Mouse (Mus musculus): ENCODE data around the gene 4930447C04Rik. TPM values are rescaled to one million over a fixed set of nuclear protein-coding genes. Genes with fewer than 3 reads are reported as not detected.

Gene 4930447C04Rik
- polyA plus RNA-seq, 1 experiment from 2014 or later: 3.1 TPM

DNA sequence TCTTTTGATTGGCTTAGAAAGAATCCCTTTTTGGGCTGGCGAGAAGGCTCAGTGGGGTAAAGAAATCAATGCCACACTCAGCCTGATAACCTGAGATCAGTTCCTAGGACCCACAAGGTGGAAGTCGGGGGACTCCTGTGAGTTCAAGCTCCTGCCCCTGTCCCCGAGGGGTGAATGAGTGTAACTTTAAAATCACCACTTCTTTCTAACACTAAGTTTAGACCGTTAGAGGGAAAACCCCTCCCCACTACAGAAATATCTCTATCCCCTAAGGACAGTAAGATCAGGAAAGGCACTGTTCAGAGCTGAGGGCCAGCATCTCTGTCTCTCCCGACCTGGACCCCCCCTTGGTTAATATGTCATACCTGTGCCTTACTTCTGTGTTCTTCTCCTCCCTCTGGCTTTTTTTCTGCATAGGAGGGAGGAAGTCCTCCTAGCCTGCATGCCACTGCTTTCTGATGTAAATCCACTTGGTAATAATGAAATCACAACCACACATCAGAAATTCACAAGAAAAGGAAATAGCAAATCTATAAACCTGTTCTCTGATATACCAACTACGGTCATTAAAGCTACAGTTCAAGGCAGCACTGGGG lies 17.4 kb upstream of the 4930447C04Rik start:
- Histone ChIP-seq H3K36me3 (no peaks in the 10 kb centered on the region), H3K4me2 (replicated peaks) (no peak overlapping the region), H3K4me3 (no peak overlapping the region), H3K27ac (replicated peaks) (no peak overlapping the region), H3K9ac (replicated peaks) (no peak overlapping the region), H3K27me3 (peaks cover 15% of the 10 kb centered on the region), H3K9me3 (no peaks in the 10 kb centered on the region), H3K4me1 (no peaks in the 10 kb centered on the region)
- ATAC-seq (replicated peaks): no peak
- 79% methylated on average over 6 of the region's 6 CpGs for WGBS

DNA sequence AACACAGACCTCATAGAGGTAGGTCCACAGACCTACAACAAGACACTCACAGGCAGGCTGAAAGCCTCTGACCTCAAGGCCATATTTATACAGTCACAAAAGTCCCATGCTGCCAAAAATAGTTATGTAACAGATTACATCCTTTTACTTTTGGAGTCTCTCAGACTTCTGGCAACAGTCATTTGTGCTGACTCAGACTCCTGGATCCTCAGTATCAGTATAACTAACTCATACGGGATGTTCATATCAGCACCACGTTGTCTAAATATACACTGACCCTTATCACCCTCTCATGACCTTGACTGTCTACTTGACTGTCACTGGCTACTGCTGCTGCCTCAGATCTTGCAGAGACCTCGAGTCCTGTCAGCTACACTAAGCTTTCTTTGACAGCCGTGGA lies 14.3 kb upstream of the 4930447C04Rik start:
- Histone ChIP-seq H3K4me1 (no peaks in the 10 kb centered on the region), H3K36me3 (no peaks in the 10 kb centered on the region), H3K27ac (replicated peaks) (no peak overlapping the region), H3K9ac (replicated peaks) (no peak overlapping the region), H3K27me3 (peaks cover 36% of the 10 kb centered on the region), H3K4me3 (no peak overlapping the region), H3K9me3 (no peaks in the 10 kb centered on the region), H3K4me2 (replicated peaks) (no peak overlapping the region)
- 80% methylated on average over 4 of the region's 4 CpGs for WGBS
- no peak for ATAC-seq (replicated peaks)

DNA sequence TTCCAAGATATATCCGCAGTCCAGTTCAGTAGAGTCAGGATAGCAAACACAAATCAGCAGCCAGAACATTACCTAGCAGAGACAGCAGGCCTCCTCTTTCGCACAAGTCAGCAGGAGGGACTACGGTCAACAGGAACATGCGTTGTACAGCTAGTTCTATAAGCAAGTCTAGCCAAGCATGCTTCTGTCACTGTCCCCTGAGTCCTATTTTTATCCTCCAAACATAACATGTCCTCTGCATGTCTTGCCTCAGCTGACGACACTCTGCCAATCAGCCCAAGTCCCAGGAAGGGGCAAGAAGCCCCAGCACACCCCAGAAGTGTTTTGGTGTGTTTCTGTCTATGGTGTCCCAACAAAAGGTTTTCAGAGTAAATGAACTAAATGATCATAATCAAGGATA lies 13.3 kb upstream of the 4930447C04Rik start:
- Histone ChIP-seq H3K4me2 (replicated peaks) (no peak overlapping the region), H3K27me3 (peaks cover 46% of the 10 kb centered on the region)

DNA sequence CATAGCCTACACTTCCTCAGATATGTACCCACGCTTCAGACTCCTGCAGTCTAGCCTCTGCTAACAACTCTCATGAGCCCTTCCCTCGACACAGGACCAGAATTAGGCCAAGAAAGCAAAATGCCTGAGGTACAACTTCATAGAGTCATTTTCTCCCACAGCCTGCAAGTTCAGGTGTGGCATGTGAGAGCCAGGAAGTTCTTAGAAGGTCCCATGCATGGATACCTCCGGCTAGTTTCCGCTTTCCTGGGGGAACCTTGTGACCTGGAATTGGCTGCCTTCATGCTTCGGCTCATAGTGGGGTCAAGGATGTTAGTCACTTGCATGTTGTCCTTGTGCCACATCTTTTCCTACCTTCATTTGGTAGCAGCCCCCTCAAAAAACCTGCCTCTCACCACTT lies 12.5 kb upstream of the 4930447C04Rik start:
- no peak overlapping the region for H3K4me2 ChIP-seq (replicated peaks)
- peaks cover 52% of the 10 kb centered on the region for H3K27me3 ChIP-seq
- H3K27ac ChIP-seq (replicated peaks): no peak overlapping the region
- H3K9ac ChIP-seq (replicated peaks): no peak overlapping the region
- H3K4me1 ChIP-seq: no peaks in the 10 kb centered on the region
- no peaks in the 10 kb centered on the region for H3K36me3 ChIP-seq
- no peak overlapping the region for H3K4me3 ChIP-seq
- H3K9me3 ChIP-seq: no peaks in the 10 kb centered on the region
- 82% methylated on average over 5 of the region's 5 CpGs for whole genome bisulfite sequencing
- no peak for ATAC-seq (replicated peaks)

More for the DNA sequence above, 13.3 kb upstream of the 4930447C04Rik start:
- no peak overlapping the region for H3K27ac ChIP-seq (replicated peaks)
- ATAC-seq (replicated peaks): no peak
- H3K9ac ChIP-seq (replicated peaks): no peak overlapping the region
- H3K4me1 ChIP-seq: no peaks in the 10 kb centered on the region
- 88% methylated on average over 5 of the region's 5 CpGs for WGBS
- no peaks in the 10 kb centered on the region for H3K36me3 ChIP-seq
- H3K4me3 ChIP-seq: no peak overlapping the region
- H3K9me3 ChIP-seq: no peaks in the 10 kb centered on the region

DNA sequence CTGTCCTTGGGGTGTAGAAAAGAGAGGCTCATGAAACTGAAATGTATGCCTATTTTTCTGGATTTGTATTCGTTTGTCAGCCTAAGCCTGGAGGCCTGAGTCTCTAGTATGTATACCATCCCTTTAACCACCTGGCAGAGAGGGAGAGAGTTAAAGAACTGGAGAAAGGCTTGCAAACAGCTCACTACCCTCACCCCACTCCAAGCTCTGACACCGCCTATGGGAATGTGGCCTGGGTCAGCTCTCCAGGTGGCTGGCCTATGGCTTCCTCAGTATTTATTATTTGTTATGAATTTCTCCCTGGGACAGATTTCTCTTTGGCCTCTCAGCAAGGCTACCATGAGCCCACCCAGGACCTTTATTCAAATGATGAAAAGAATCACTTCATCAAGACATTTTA lies 6.8 kb upstream of the 4930447C04Rik start:
- Histone ChIP-seq H3K4me3 (no peak overlapping the region), H3K27me3 (peaks cover 81% of the 10 kb centered on the region), H3K36me3 (no peaks in the 10 kb centered on the region), H3K27ac (replicated peaks) (no peak overlapping the region), H3K4me2 (replicated peaks) (no peak overlapping the region), H3K9me3 (no peaks in the 10 kb centered on the region), H3K4me1 (peaks cover 10% of the 10 kb centered on the region), H3K9ac (replicated peaks) (no peak overlapping the region)
- WGBS: 10% methylated on average over 2 of the region's 2 CpGs
- no peak for ATAC-seq (replicated peaks)

DNA sequence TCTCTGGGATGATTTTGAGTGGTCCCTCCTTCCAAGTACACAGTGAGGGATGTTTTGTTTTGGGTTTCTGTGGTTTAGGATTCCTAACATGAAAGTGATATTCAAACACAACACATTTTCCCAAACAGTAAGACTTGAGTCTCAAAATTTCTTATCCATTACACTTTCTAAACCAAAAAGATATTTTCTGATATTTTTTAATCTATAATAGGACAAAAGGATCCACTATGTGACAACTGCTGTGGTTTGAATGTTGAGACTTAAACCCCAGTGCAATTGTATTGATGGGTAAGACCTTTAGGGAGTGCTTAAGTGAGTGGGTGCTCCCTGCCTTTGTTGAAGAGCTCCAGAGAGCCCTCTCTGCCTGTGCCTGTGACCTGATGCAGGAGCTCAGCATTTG lies 6.2 kb upstream of the 4930447C04Rik start:
- Histone ChIP-seq H3K27me3 (peaks cover 84% of the 10 kb centered on the region), H3K4me3 (no peak overlapping the region), H3K9me3 (no peaks in the 10 kb centered on the region), H3K27ac (replicated peaks) (no peak overlapping the region), H3K9ac (replicated peaks) (no peak overlapping the region), H3K4me2 (replicated peaks) (no peak overlapping the region), H3K4me1 (peaks cover 10% of the 10 kb centered on the region), H3K36me3 (no peaks in the 10 kb centered on the region)
- ATAC-seq (replicated peaks): no peak

DNA sequence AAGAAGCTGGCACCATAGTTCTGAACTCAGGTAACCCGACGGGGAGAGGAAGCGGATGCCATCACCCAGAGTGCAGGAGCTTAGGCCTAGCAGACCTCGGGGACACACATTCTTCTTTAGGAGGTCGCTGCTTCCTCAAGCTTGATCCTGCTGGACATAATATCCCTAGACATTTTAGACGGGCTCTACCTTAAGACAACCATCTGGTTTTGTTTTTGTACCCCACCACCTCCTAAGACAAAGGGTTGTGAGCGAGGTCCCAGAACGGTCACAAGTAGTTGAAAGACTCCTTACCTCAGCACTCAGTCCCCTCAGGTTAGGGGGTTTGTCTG lies 5.5 kb upstream of the 4930447C04Rik start:
- WGBS: 2% methylated on average over 8 of the region's 8 CpGs
- no peak overlapping the region for H3K4me2 ChIP-seq (replicated peaks)
- peak overlapping the region; percentile 27; the same call in 1 of the 2 replicates for H3K4me3 ChIP-seq

DNA sequence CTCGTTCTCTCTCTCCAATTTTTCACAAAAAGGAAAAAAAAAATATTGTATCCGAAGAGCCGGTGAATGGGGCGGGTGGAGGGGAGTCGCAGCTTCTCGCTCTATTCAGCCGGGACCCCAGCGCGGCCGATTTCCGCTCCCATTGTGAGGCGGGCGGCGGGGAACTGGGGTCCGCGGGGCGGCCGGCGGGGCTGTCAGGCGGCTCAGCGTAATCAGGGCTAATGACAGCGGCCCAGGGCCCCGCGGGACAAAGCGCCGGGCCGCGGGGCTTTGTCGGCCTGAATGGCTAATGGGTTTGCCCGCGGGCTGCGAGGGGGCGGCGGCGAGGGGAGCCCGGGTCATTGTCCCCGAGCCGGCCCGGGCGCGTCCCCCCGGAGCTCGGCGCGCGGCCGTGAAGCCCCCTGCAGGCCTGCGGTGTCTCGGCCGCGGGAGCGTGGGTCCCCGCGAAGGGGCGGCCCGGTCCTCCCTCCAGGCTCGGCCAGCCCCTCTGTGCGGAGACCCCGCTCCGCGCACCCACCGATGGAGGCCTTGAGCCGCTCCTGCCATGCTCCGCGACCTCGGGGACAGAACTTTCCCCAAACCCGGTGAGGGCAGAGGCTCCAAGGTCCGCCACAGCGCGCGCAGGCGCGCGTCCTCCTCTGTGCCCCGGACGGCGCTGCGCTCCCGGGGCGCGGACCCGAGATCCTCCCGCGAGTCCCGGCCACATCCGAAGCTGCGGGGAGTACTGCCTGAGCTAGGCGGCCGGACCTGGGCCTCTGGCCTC lies 4.9 kb upstream of the 4930447C04Rik start:
- ATAC-seq (replicated peaks): peak; percentile 55
- under 1% methylated on average over 89 of the region's 89 CpGs for WGBS
- peaks cover 83% of the 10 kb centered on the region for H3K27me3 ChIP-seq

More for the DNA sequence above, 5.5 kb upstream of the 4930447C04Rik start:
- Histone ChIP-seq H3K27me3 (peaks cover 81% of the 10 kb centered on the region), H3K36me3 (no peaks in the 10 kb centered on the region), H3K27ac (replicated peaks) (no peak overlapping the region), H3K9ac (replicated peaks) (no peak overlapping the region), H3K4me1 (peaks cover 10% of the 10 kb centered on the region), H3K9me3 (no peaks in the 10 kb centered on the region)
- ATAC-seq (replicated peaks): no peak

DNA sequence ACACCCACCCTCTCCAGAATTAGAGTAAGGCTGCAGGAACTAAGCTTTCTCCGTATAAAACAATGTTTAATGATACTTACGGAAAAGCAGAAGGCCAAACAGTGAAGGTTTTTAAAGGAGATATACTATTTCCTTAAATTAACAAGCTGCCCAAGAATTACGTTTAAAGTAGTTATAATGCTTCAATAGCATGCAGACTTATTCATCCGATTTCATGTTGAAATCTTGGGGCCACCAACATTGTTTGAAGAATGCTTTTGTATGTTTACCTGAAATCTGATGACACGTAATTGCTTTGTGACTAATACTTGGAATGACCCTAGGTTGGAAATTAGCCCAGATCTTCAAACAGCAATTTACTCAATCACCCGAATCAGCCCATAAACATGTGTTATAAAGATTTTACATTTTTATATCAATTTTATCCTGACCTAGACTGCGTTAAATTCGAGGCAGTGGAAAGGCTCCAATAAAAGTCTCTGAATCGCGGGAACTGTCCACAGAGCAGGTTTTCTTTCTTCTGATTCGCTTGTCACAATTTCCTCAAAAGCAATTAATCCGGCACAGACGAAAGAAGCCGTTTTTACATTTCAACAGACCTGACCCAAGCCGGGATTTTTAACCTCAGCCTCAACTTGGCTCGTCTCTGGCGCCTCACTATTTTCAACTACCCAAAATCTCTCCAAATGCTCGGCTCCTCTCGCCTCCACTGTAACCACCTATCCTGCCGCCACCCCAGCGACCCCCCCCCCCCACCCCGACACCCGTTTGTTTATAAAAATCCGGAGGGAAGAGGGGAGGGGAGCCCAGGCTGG lies 4.0 kb upstream of the 4930447C04Rik start:
- no peak overlapping the region for H3K9ac ChIP-seq (replicated peaks)
- peaks cover 83% of the 10 kb centered on the region for H3K27me3 ChIP-seq
- no peak for ATAC-seq (replicated peaks)
- peak overlapping the region; percentile 40 for H3K4me2 ChIP-seq (replicated peaks)
- H3K36me3 ChIP-seq: no peaks in the 10 kb centered on the region
- 1% methylated on average over 24 of the region's 24 CpGs for WGBS
- H3K4me3 ChIP-seq: peak overlapping the region; percentile 27; the same call in 1 of the 2 replicates
- no peak overlapping the region for H3K27ac ChIP-seq (replicated peaks)
- H3K9me3 ChIP-seq: no peaks in the 10 kb centered on the region
- peaks cover 17% of the 10 kb centered on the region for H3K4me1 ChIP-seq

More for the DNA sequence above, 4.9 kb upstream of the 4930447C04Rik start:
- no peak overlapping the region for H3K9ac ChIP-seq (replicated peaks)
- no peaks in the 10 kb centered on the region for H3K36me3 ChIP-seq
- H3K4me1 ChIP-seq: peaks cover 10% of the 10 kb centered on the region
- peak overlapping the region; percentile 27 for H3K4me3 ChIP-seq
- H3K9me3 ChIP-seq: no peaks in the 10 kb centered on the region
- peak overlapping the region; percentile 40 for H3K4me2 ChIP-seq (replicated peaks)
- H3K27ac ChIP-seq (replicated peaks): no peak overlapping the region

DNA sequence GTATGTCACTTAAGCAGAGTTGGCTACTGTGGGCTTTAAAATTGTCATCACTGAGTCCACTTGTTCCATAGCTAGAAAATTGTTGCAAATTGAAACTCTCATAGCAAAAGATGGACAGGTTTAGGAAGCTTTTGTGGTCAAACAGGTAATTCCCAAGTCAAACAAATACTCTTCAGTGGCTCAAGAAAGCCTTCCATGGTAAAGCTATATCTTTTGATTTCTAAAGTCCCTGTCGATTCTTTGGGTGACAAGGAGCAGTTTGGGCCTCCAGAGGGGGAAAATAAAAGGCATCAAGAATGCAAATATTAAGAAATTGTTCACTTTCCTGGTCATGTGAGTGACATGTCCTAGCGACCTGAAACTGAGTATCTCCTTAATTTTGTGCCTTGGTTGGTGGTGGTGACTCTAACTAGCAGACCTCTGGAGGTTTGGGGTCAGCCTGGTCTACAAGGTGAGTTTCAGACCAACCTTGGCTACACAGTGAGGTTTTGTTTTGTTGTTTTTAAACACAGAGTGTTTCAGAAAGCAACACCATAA lies 3.1 kb upstream of the 4930447C04Rik start:
- Histone ChIP-seq H3K9me3 (no peaks in the 10 kb centered on the region), H3K27ac (replicated peaks) (no peak overlapping the region), H3K36me3 (no peaks in the 10 kb centered on the region), H3K4me2 (replicated peaks) (no peak overlapping the region), H3K4me3 (no peak overlapping the region), H3K27me3 (peaks cover 84% of the 10 kb centered on the region), H3K9ac (replicated peaks) (no peak overlapping the region), H3K4me1 (peaks cover 20% of the 10 kb centered on the region)
- no peak for ATAC-seq (replicated peaks)
- WGBS: 10% methylated on average over 2 of the region's 2 CpGs

DNA sequence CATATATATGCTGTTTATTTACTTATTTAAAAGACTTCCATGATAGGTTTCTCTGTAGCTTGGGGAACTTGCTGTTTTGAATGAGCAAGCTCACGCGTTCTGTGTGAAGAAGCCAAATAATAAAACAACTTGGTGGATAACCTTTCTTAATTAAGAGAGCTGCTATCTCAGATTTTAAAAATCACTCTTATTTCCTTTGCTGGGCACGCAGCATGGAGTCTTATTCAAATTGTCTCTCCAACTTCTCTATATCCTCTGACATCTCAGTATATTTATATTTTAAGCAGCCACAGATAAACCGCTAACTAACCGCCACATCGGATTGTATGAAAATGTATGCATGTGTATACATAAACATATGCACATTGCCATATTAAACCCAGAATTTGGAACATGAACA lies 1.6 kb upstream of the 4930447C04Rik start:
- H3K27me3 ChIP-seq: peaks cover 84% of the 10 kb centered on the region
- H3K4me3 ChIP-seq: no peak overlapping the region
- H3K4me1 ChIP-seq: peaks cover 20% of the 10 kb centered on the region
- H3K36me3 ChIP-seq: no peaks in the 10 kb centered on the region
- ATAC-seq (replicated peaks): no peak
- 14% methylated on average over 6 of the region's 6 CpGs for WGBS
- H3K27ac ChIP-seq (replicated peaks): no peak overlapping the region
- no peak overlapping the region for H3K9ac ChIP-seq (replicated peaks)
- H3K4me2 ChIP-seq (replicated peaks): no peak overlapping the region
- no peaks in the 10 kb centered on the region for H3K9me3 ChIP-seq
